Mouse (Mus musculus) erythroblast, embryonic 14.5 days (primary cell): ENCODE results near the gene Gstz1.

Experiments used
- GATA1 ChIP-seq: IDR thresholded peaks from 2 replicates; pipeline ENCODE4 v1.6.1; 2012; ENCODE audit warnings: low read length, inconsistent platforms, mixed read lengths
- TAL1 ChIP-seq: IDR thresholded peaks from 3 replicates; pipeline ENCODE4 v1.6.1; 2012; ENCODE audit warnings: low read length, inconsistent platforms, mixed read lengths

DNA sequence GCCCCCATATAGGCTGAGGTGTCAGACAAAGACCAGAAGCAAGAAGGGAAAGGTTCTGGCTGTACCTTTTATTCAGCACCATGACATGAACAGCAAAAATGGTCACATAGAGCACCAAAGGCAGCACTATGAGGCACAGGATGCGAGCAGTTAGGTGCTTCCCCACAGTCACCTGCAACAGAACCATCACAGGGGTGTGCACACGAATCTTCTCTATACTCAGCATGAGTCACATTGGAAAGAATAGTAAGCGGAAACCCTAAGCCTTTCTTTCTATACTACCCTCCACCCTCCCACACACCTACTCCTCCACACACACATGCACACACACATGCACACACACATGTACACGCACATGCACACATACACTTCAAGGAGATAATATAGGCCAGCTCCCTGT, 16.7 kb upstream of the Gstz1 start:
- no peak for TF ChIP-seq GATA1
- no peak for TF ChIP-seq TAL1
